Mouse (Mus musculus) T-helper 17 cell (primary cell): Measurements from ENCODE around the gene Sptlc3.

Source experiments
- in situ Hi-C, 2 experiments: fragments of 300-600 bp; cut with MboI, MseI; formaldehyde crosslinking; loops; 1 replicate in 1 of 2; 2 replicates in 1 of 2; pipeline ENCODE4 v1.15.1; 2025; ENCODE audit warnings: high pct_unique_total_duplicates in 2 of 2

The Sptlc3 gene

GRCm38 (mm10) chr2:139629653-139630052 lies 135.9 kb downstream of the Sptlc3 start:
- in situ Hi-C loops = no loop called here

GRCm38 (mm10) chr2:139634506-139634905 lies 140.8 kb downstream of the Sptlc3 start:
- in situ Hi-C loops = no loop called here

- in situ Hi-C loops = no loop called here
Observed at GRCm38 (mm10) chr2:139637861-139638260, 144.1 kb downstream of the Sptlc3 start.

GRCm38 (mm10) chr2:139641757-139642385 lies 148.2 kb downstream of the Sptlc3 start:
- in situ Hi-C loops = no loop called here

- in situ Hi-C loops = no loop called here
Observed at GRCm38 (mm10) chr2:139649518-139649917, 155.8 kb downstream of the Sptlc3 start.

GRCm38 (mm10) chr2:139656750-139657149 lies 163.0 kb downstream of the Sptlc3 start:
- in situ Hi-C loops = no loop called here

GRCm38 (mm10) chr2:139671838-139672237 lies 178.1 kb downstream of the Sptlc3 start:
- in situ Hi-C loops = no loop called here

- in situ Hi-C loops = no loop called here
Observed at GRCm38 (mm10) chr2:139672371-139672770, 178.7 kb downstream of the Sptlc3 start.

- in situ Hi-C loops = loop anchor here in 1 of 2 experiments (25.0 kb wide), 1 partner anchor 1640 kb away; no protein-coding TSS in a partner anchor
Observed at GRCm38 (mm10) chr2:139677065-139677762, 183.5 kb downstream of the Sptlc3 start.

- in situ Hi-C loops = loop anchor here in 1 of 2 experiments (25.0 kb wide), 1 partner anchor 1641 kb away; no protein-coding TSS in a partner anchor
Observed at GRCm38 (mm10) chr2:139677809-139678274, 184.1 kb downstream of the Sptlc3 start, which contains the start of gene Ism1. Gene Ism1, plus strand, starts transcription at chr2:139678178.

GRCm38 (mm10) chr2:139678275-139679140 lies 184.8 kb downstream of the Sptlc3 start:
- in situ Hi-C loops = loop anchor here in 1 of 2 experiments (25.0 kb wide), 1 partner anchor 1641 kb away; no protein-coding TSS in a partner anchor

GRCm38 (mm10) chr2:139682540-139682939 lies 188.8 kb downstream of the Sptlc3 start:
- in situ Hi-C loops = loop anchor here in 1 of 2 experiments (25.0 kb wide), 1 partner anchor 1645 kb away; no protein-coding TSS in a partner anchor
